ENCODE assay signal across 10 mouse cellular contexts in the genomic region with DNA sequence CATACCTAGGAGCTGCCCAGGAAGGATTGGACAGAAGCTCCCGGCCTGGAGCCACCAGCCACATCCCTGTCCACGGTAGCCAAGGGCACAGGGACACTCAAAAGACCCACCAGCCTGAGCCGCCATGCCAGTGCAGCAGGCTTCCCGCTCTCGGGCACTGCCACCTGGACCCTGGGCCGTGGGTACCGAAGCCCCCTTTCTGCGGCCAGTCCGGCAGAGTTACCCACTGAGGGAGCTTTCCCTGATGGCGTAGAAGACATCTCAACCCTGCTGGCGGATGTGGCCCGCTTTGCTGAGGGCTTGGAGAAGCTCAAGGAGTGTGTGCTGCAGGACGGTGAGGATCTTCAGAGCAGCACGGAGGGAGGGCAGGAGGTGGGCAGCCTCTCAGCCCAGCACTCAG. TPM values are rescaled to one million over a fixed set of nuclear protein-coding genes. Genes with fewer than 3 reads are reported as not detected.
DNase-seq lines count a peak whose midpoint lies in the region; ATAC-seq and TF ChIP-seq lines count a peak whose summit lies in the region.
"Had no signal": no experiment of that assay in that cellular context is flagged by ENCODE, and none has a peak within 500 bp of the region (broad histone marks: within the 10 kb centered on the region; RNA-seq: fewer than 3 reads in every experiment).

No protein-coding gene starts in this region.

- H3K4me3 ChIP-seq in heart, embryonic 16.5 days (ENCODE audit: low read length): peak overlapping the region; percentile 44
- peak overlapping the region; percentile 58 for H3K4me3 ChIP-seq in E14TG2a.4 (replicated peaks; ENCODE audit: low read length)
- no peak overlapping the region for H3K4me3 ChIP-seq in forebrain, embryonic 11.5 days (ENCODE audit: low read depth, low read length)
- H3K4me3 ChIP-seq: limb, embryonic 15.5 days had no signal

- H3K4me1 ChIP-seq in heart, embryonic 16.5 days (ENCODE audit: control insufficient read depth, insufficient read depth, low read length): peaks cover 7% of the 10 kb centered on the region
- H3K4me1 ChIP-seq in E14TG2a.4 (replicated peaks; ENCODE audit: low read depth, low read length): peaks cover 96% of the 10 kb centered on the region
- H3K4me1 ChIP-seq in forebrain, embryonic 11.5 days (replicated peaks; ENCODE audit: control insufficient read depth, insufficient read depth, low read length): peaks cover 5% of the 10 kb centered on the region; the same call in 1 of the 2 replicates

- ATAC-seq in heart, embryonic 16.5 days (replicated peaks; ENCODE audit: extremely low read depth, insufficient read depth, low FRiP score): no peak
- ATAC-seq in erythroblast, adult 5-6 weeks (replicated peaks; ENCODE audit: low FRiP score, poor library complexity, severe bottlenecking): 0 out of 2 replicates have a peak, but pooled peaks have one; percentile 14
- 0 out of 2 replicates have a peak, but pooled peaks have one; percentile 0 for ATAC-seq in monocyte, adult 5-6 weeks (replicated peaks; ENCODE audit: insufficient number of reproducible peaks, low FRiP score, low TSS enrichment, poor library complexity, severe bottlenecking)
- no peak for ATAC-seq in forebrain, embryonic 11.5 days (replicated peaks; ENCODE audit: low FRiP score)
- ATAC-seq: hindbrain, embryonic 16.5 days had no signal

- DNase-seq in heart, postnatal 10 days: no peak
- no peak for DNase-seq in forebrain, embryonic 11.5 days (ENCODE audit: low spot score)
- DNase-seq in adrenal gland, adult 2 months: no peak
- no peak for DNase-seq in left cerebral cortex, adult 18-20 months (ENCODE audit: low spot score in 2 of 2)

- H3K4me2 ChIP-seq in heart, embryonic 16.5 days (ENCODE audit: low read depth, low read length): peak overlapping the region; percentile 26; the same call in 1 of the 2 replicates
- no peak overlapping the region for H3K4me2 ChIP-seq in forebrain, embryonic 11.5 days (ENCODE audit: low read depth, low read length, severe bottlenecking)
- H3K4me2 ChIP-seq: limb, embryonic 15.5 days had no signal

- peak overlapping the region; percentile 66 for H3K27ac ChIP-seq in heart, embryonic 16.5 days (ENCODE audit: low read length)
- no peak overlapping the region for H3K27ac ChIP-seq in forebrain, embryonic 11.5 days (ENCODE audit: low read depth, low read length)
- H3K27ac ChIP-seq: limb, embryonic 15.5 days had no signal

- peaks cover 22% of the 10 kb centered on the region for H3K27me3 ChIP-seq in heart, embryonic 16.5 days (ENCODE audit: control insufficient read depth, insufficient read depth, low read length)
- peaks cover 31% of the 10 kb centered on the region for H3K27me3 ChIP-seq in E14TG2a.4 (ENCODE audit: insufficient read depth, low read length)
- H3K27me3 ChIP-seq in forebrain, embryonic 11.5 days (ENCODE audit: control insufficient read depth, insufficient read depth, low read length): peaks cover 30% of the 10 kb centered on the region

- no peaks in the 10 kb centered on the region for H3K36me3 ChIP-seq in heart, embryonic 16.5 days (ENCODE audit: control insufficient read depth, insufficient read depth)
- peaks cover 19% of the 10 kb centered on the region for H3K36me3 ChIP-seq in E14TG2a.4 (ENCODE audit: insufficient read depth, low read length)
- H3K36me3 ChIP-seq in forebrain, embryonic 11.5 days (ENCODE audit: control insufficient read depth, insufficient read depth, low read length): no peaks in the 10 kb centered on the region
- H3K36me3 ChIP-seq: limb, embryonic 15.5 days had no signal

- no peaks in the 10 kb centered on the region for H3K9me3 ChIP-seq in heart, embryonic 16.5 days (replicated peaks; ENCODE audit: control insufficient read depth, low read length)
- H3K9me3 ChIP-seq in E14TG2a.4 (ENCODE audit: low read length): no peaks in the 10 kb centered on the region
- H3K9me3 ChIP-seq in forebrain, embryonic 11.5 days (ENCODE audit: control insufficient read depth, low read length): no peaks in the 10 kb centered on the region
- H3K9me3 ChIP-seq: limb, embryonic 15.5 days had no signal

- intact Hi-C loops in heart, postnatal 10 days (cut with DNase I): no loop called here

- WGBS in heart, embryonic 16.5 days: 77% methylated on average over 14 of the region's 14 CpGs
- WGBS in forebrain, embryonic 11.5 days: 86% methylated on average over 14 of the region's 14 CpGs

- no peak for TF ChIP-seq CTCF in E14TG2a.4 (conservative IDR thresholded peaks at IDR 0.05; ENCODE audit: low read length)

- peak overlapping the region; percentile 43; the same call in 1 of the 2 replicates for H3K9ac ChIP-seq in heart, embryonic 16.5 days (ENCODE audit: low read length)
- H3K9ac ChIP-seq in forebrain, embryonic 11.5 days (ENCODE audit: low read length): no peak overlapping the region
- H3K9ac ChIP-seq: limb, embryonic 15.5 days had no signal

RNA-seq across cellular contexts. Expression of a gene that starts 1.3 kb away (rescaled TPM):
- polyA plus RNA-seq in heart, embryonic 16.5 days (2015; fragmentation: Nextera tagmentation; extraction: Ambion mirVana): 10.9 and 17.7 TPM in 2 replicates
- 1 to 10 TPM; 5.0 to 6.1 TPM for total RNA-seq in heart, postnatal 10 days (2021)
- 23.1 and 31.6 TPM in 2 replicates for total RNA-seq in erythroblast, adult 5-6 weeks (2015; ENCODE audit: low replicate concordance)
- 28.6 and 35.8 TPM in 2 replicates for total RNA-seq in erythroblast, adult 5-6 weeks (2017; ENCODE audit: low replicate concordance)
- 356 to 478 TPM (median 365 TPM) in 3 replicates for total RNA-seq in monocyte, adult 5-6 weeks (2017)
- polyA plus RNA-seq in forebrain, embryonic 11.5 days (2014; fragmentation: Nextera tagmentation; extraction: Ambion mirVana): 4.6 and 4.9 TPM in 2 replicates
- total RNA-seq in adrenal gland, adult 2 months (2021): 1 to 10 TPM; 3.9 to 6.7 TPM
- polyA plus RNA-seq in adrenal gland, adult 2 months (2012; rRNA removed): 11.0 and 14.6 TPM in 2 replicates
- total RNA-seq in left cerebral cortex, adult 18-20 months (2021): 1 to 10 TPM; 3.7 to 4.1 TPM

RNA-seq across cellular contexts. Expression of a gene that starts 21.5 kb away (rescaled TPM):
- 3.2 TPM in 2 replicates for polyA plus RNA-seq in heart, embryonic 16.5 days (2015; fragmentation: Nextera tagmentation; extraction: Ambion mirVana)
- total RNA-seq in heart, postnatal 10 days (2021): 1 to 10 TPM; 7.8 to 8.2 TPM
- 14.4 and 18.2 TPM in 2 replicates for total RNA-seq in erythroblast, adult 5-6 weeks (2015; ENCODE audit: low replicate concordance)
- 19.4 and 27.7 TPM in 2 replicates for total RNA-seq in erythroblast, adult 5-6 weeks (2017; ENCODE audit: low replicate concordance)
- 33.6 to 53.0 TPM (median 45.9 TPM) in 3 replicates for total RNA-seq in monocyte, adult 5-6 weeks (2017)
- polyA plus RNA-seq in forebrain, embryonic 11.5 days (2014; fragmentation: Nextera tagmentation; extraction: Ambion mirVana): 3.4 and 3.9 TPM in 2 replicates
- total RNA-seq in adrenal gland, adult 2 months (2021): 10 to 100 TPM; 18.4 to 22.9 TPM
- polyA plus RNA-seq in adrenal gland, adult 2 months (2012; rRNA removed): 28.6 TPM in 2 replicates
- 10 to 100 TPM; 13.0 to 13.7 TPM for total RNA-seq in left cerebral cortex, adult 18-20 months (2021)

RNA-seq across cellular contexts. Expression of a gene that starts 21.8 kb away (rescaled TPM):
- 136 and 144 TPM in 2 replicates for polyA plus RNA-seq in heart, embryonic 16.5 days (2015; fragmentation: Nextera tagmentation; extraction: Ambion mirVana)
- total RNA-seq in heart, postnatal 10 days (2021): 10 to 100 TPM; 79.0 to 79.1 TPM
- 23.6 and 33.4 TPM in 2 replicates for total RNA-seq in erythroblast, adult 5-6 weeks (2015; ENCODE audit: low replicate concordance)
- 4.5 and 9.9 TPM in 2 replicates for total RNA-seq in erythroblast, adult 5-6 weeks (2017; ENCODE audit: low replicate concordance)
- 83.4 to 130 TPM (median 95.9 TPM) in 3 replicates for total RNA-seq in monocyte, adult 5-6 weeks (2017)
- 217 and 243 TPM in 2 replicates for polyA plus RNA-seq in forebrain, embryonic 11.5 days (2014; fragmentation: Nextera tagmentation; extraction: Ambion mirVana)
- total RNA-seq in adrenal gland, adult 2 months (2021): 100 to 1,000 TPM in 1 of 2 experiments, 10 to 100 TPM in 1; 97.3 to 106 TPM
- polyA plus RNA-seq in adrenal gland, adult 2 months (2012; rRNA removed): 111 and 122 TPM in 2 replicates
- total RNA-seq in left cerebral cortex, adult 18-20 months (2021): 10 to 100 TPM; 73.6 to 75.2 TPM

RNA-seq across cellular contexts. Expression of a gene that starts 29.2 kb away (rescaled TPM):
- polyA plus RNA-seq in heart, embryonic 16.5 days (2015; fragmentation: Nextera tagmentation; extraction: Ambion mirVana): 668 and 748 TPM in 2 replicates
- 100 to 1,000 TPM; 551 to 562 TPM for total RNA-seq in heart, postnatal 10 days (2021)
- total RNA-seq in erythroblast, adult 5-6 weeks (2015; ENCODE audit: low replicate concordance): 108 and 169 TPM in 2 replicates
- 96.3 and 123 TPM in 2 replicates for total RNA-seq in erythroblast, adult 5-6 weeks (2017; ENCODE audit: low replicate concordance)
- total RNA-seq in monocyte, adult 5-6 weeks (2017): 250 to 253 TPM (median 251 TPM) in 3 replicates
- 506 and 516 TPM in 2 replicates for polyA plus RNA-seq in forebrain, embryonic 11.5 days (2014; fragmentation: Nextera tagmentation; extraction: Ambion mirVana)
- 1,000 to 10,000 TPM; 1,287 to 1,377 TPM for total RNA-seq in adrenal gland, adult 2 months (2021)
- 1,827 and 2,443 TPM in 2 replicates for polyA plus RNA-seq in adrenal gland, adult 2 months (2012; rRNA removed)
- total RNA-seq in left cerebral cortex, adult 18-20 months (2021): 100 to 1,000 TPM; 554 to 575 TPM

RNA-seq across cellular contexts. Expression of a gene that starts 29.4 kb away (rescaled TPM):
- 218 and 255 TPM in 2 replicates for polyA plus RNA-seq in heart, embryonic 16.5 days (2015; fragmentation: Nextera tagmentation; extraction: Ambion mirVana)
- total RNA-seq in heart, postnatal 10 days (2021): 10 to 100 TPM; 60.3 to 65.6 TPM
- total RNA-seq in erythroblast, adult 5-6 weeks (2015; ENCODE audit: low replicate concordance): 33.8 and 46.6 TPM in 2 replicates
- total RNA-seq in erythroblast, adult 5-6 weeks (2017; ENCODE audit: low replicate concordance): 30.0 and 73.0 TPM in 2 replicates
- total RNA-seq in monocyte, adult 5-6 weeks (2017): 210 to 295 TPM (median 228 TPM) in 3 replicates
- polyA plus RNA-seq in forebrain, embryonic 11.5 days (2014; fragmentation: Nextera tagmentation; extraction: Ambion mirVana): 160 and 182 TPM in 2 replicates
- 10 to 100 TPM; 29.5 to 50.1 TPM for total RNA-seq in adrenal gland, adult 2 months (2021)
- polyA plus RNA-seq in adrenal gland, adult 2 months (2012; rRNA removed): 53.0 and 58.8 TPM in 2 replicates
- total RNA-seq in left cerebral cortex, adult 18-20 months (2021): 1 to 10 TPM; 6.7 to 8.0 TPM

Comparison
In these comparisons a context has a peak if more than half of its experiments do, and no peak if none do; other contexts are left out.
1. ATAC-seq: peak in erythroblast, adult 5-6 weeks (single experiment) and monocyte, adult 5-6 weeks (single experiment); none in heart, embryonic 16.5 days (single experiment) and forebrain, embryonic 11.5 days (single experiment).